Comparison of ENCODE assay signal across 8 mouse cellular contexts in the genomic region with DNA sequence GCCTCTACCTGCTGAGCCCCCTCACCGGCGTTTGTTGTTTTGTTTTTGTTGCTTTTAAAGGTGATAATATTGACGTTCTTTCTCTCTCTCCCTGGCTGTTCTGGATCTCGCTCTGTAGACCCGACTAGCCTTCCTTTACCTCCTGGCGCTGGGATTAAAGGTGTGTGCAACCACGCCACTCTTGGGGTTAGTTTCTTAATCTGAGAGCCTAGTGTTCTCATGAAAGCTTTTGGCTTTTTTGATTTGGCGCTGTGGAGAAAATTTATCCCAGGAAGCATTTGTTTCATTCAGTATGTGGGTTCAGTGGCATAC. TPM values are rescaled to one million over a fixed set of nuclear protein-coding genes. Genes with fewer than 3 reads are reported as not detected.
DNase-seq lines count a peak whose midpoint lies in the region; ATAC-seq and TF ChIP-seq lines count a peak whose summit lies in the region.

No protein-coding gene starts in this region.

- TF ChIP-seq POLR2A in cortical plate, adult 2 months (IDR thresholded peaks at IDR 0.05; ENCODE audit: extremely low read depth, insufficient read depth, low read length) = no peak
- no peak for TF ChIP-seq POLR2A in olfactory bulb, adult 2 months (IDR thresholded peaks at IDR 0.05; ENCODE audit: insufficient read depth, low read depth, low read length)

- WGBS in lung, embryonic 16.5 days = 0% methylated on average over 8 of the region's 8 CpGs
- 0% methylated on average over 8 of the region's 8 CpGs for WGBS in intestine, embryonic 16.5 days
- WGBS in olfactory bulb, adult 2 months = 0% methylated on average over 8 of the region's 8 CpGs

- no peaks in the 10 kb centered on the region for H3K27me3 ChIP-seq in lung, embryonic 16.5 days (ENCODE audit: control insufficient read depth, insufficient read depth, low read depth, low read length)
- no peaks in the 10 kb centered on the region for H3K27me3 ChIP-seq in intestine, embryonic 16.5 days (replicated peaks; ENCODE audit: control insufficient read depth, insufficient read depth, low read length)

- peak overlapping the region; percentile 68 for H3K4me3 ChIP-seq in lung, embryonic 16.5 days (ENCODE audit: low read length)
- H3K4me3 ChIP-seq in cortical plate, adult 2 months (ENCODE audit: insufficient read depth, low read length) = peak overlapping the region; percentile 58
- H3K4me3 ChIP-seq in intestine, embryonic 16.5 days (ENCODE audit: low read length) = peak overlapping the region; percentile 84
- peak overlapping the region; percentile 72 for H3K4me3 ChIP-seq in olfactory bulb, adult 2 months (ENCODE audit: insufficient read depth, low read depth, low read length)

- H3K4me1 ChIP-seq in lung, embryonic 16.5 days (replicated peaks; ENCODE audit: control insufficient read depth, insufficient read depth, low read length) = peaks cover 2% of the 10 kb centered on the region; the same call in 1 of the 2 replicates
- H3K4me1 ChIP-seq in cortical plate, adult 2 months (ENCODE audit: control insufficient read depth, insufficient read depth, low read length) = peaks cover 2% of the 10 kb centered on the region; the same call in 1 of the 2 replicates
- H3K4me1 ChIP-seq in intestine, embryonic 16.5 days (ENCODE audit: control insufficient read depth, insufficient read depth, low read length) = 0 out of 2 replicates have a peak, but pooled peaks cover 5% of the 10 kb centered on the region
- peaks cover 2% of the 10 kb centered on the region; the same call in 1 of the 2 replicates for H3K4me1 ChIP-seq in olfactory bulb, adult 2 months (ENCODE audit: control insufficient read depth, insufficient read depth, low read length)

- no peaks in the 10 kb centered on the region for H3K36me3 ChIP-seq in lung, embryonic 16.5 days (ENCODE audit: control insufficient read depth, insufficient read depth, low read length)
- 0 out of 2 replicates have a peak, but pooled peaks cover 3% of the 10 kb centered on the region for H3K36me3 ChIP-seq in intestine, embryonic 16.5 days (ENCODE audit: control insufficient read depth, insufficient read depth, low read length)

- TF ChIP-seq CTCF in cortical plate, adult 2 months (IDR thresholded peaks at IDR 0.05; ENCODE audit: extremely low read depth, insufficient read depth, low read length) = no peak
- TF ChIP-seq CTCF in olfactory bulb, adult 2 months (IDR thresholded peaks at IDR 0.05; ENCODE audit: insufficient read depth, low read depth, low read length) = no peak

- no peak overlapping the region; the same call in 1 of the 2 replicates for H3K27ac ChIP-seq in lung, embryonic 16.5 days (ENCODE audit: low read length)
- no peak overlapping the region for H3K27ac ChIP-seq in cortical plate, adult 2 months (ENCODE audit: insufficient read depth, low read length)
- peak overlapping the region; percentile 73 for H3K27ac ChIP-seq in intestine, embryonic 16.5 days (ENCODE audit: low read length)
- no peak overlapping the region for H3K27ac ChIP-seq in olfactory bulb, adult 2 months (ENCODE audit: insufficient read depth, low read depth, low read length)

- no peak for ATAC-seq in lung, embryonic 16.5 days (ENCODE audit: low read depth)
- 0 out of 2 replicates have a peak, but pooled peaks have one; percentile 7 for ATAC-seq in intestine, embryonic 16.5 days

- H3K9me3 ChIP-seq in lung, embryonic 16.5 days (ENCODE audit: control insufficient read depth, low read length) = no peaks in the 10 kb centered on the region
- no peaks in the 10 kb centered on the region for H3K9me3 ChIP-seq in intestine, embryonic 16.5 days (ENCODE audit: control insufficient read depth, low read length)

- no peak for DNase-seq in lung, postnatal 14 days
- DNase-seq in urinary bladder, postnatal 4 days (ENCODE audit: low spot score in 2 of 2) = no peak
- no peak for DNase-seq in kidney, adult 8-10 months
- DNase-seq in ovary, postnatal 10 days (ENCODE audit: low spot score) = no peak

- H3K9ac ChIP-seq in lung, embryonic 16.5 days (ENCODE audit: low read length) = peak overlapping the region; percentile 72
- H3K9ac ChIP-seq in intestine, embryonic 16.5 days (ENCODE audit: low read depth, low read length) = peak overlapping the region; percentile 78

- H3K4me2 ChIP-seq in lung, embryonic 16.5 days (ENCODE audit: low read depth, low read length) = peak overlapping the region; percentile 77
- peak overlapping the region; percentile 78 for H3K4me2 ChIP-seq in intestine, embryonic 16.5 days (ENCODE audit: low read depth, low read length)

RNA-seq across cellular contexts. Expression of a gene that starts 0.7 kb away (rescaled TPM):
- polyA plus RNA-seq in lung, embryonic 16.5 days (2015; fragmentation: Nextera tagmentation; extraction: Ambion mirVana) = 52.6 and 55.5 TPM in 2 replicates
- polyA plus RNA-seq in cortical plate, adult 2 months (2012; rRNA removed) = 10.4 and 12.1 TPM in 2 replicates
- polyA plus RNA-seq in intestine, embryonic 16.5 days (2015; fragmentation: Nextera tagmentation; extraction: Ambion mirVana) = 54.2 and 60.4 TPM in 2 replicates
- not detected in 2 replicates for polyA plus RNA-seq in olfactory bulb, adult 2 months (2012; ENCODE audit: insufficient read depth, insufficient read length, low replicate concordance, missing spikeins)

RNA-seq across cellular contexts. Expression of a gene that starts 45.4 kb away (rescaled TPM):
- polyA plus RNA-seq in lung, embryonic 16.5 days (2015; fragmentation: Nextera tagmentation; extraction: Ambion mirVana) = 7.9 and 8.0 TPM in 2 replicates
- polyA plus RNA-seq in cortical plate, adult 2 months (2012; rRNA removed) = 16.1 and 17.1 TPM in 2 replicates
- polyA plus RNA-seq in intestine, embryonic 16.5 days (2015; fragmentation: Nextera tagmentation; extraction: Ambion mirVana) = 5.7 and 7.3 TPM in 2 replicates
- 70.0 TPM in 1 of 2 replicates, not detected in the other for polyA plus RNA-seq in olfactory bulb, adult 2 months (2012; ENCODE audit: insufficient read depth, insufficient read length, low replicate concordance, missing spikeins)

RNA-seq across cellular contexts. Expression of a gene that starts 45.5 kb away (rescaled TPM):
- 122 and 126 TPM in 2 replicates for polyA plus RNA-seq in lung, embryonic 16.5 days (2015; fragmentation: Nextera tagmentation; extraction: Ambion mirVana)
- 148 and 158 TPM in 2 replicates for polyA plus RNA-seq in cortical plate, adult 2 months (2012; rRNA removed)
- 105 and 112 TPM in 2 replicates for polyA plus RNA-seq in intestine, embryonic 16.5 days (2015; fragmentation: Nextera tagmentation; extraction: Ambion mirVana)
- polyA plus RNA-seq in olfactory bulb, adult 2 months (2012; ENCODE audit: insufficient read depth, insufficient read length, low replicate concordance, missing spikeins) = not detected in 2 replicates

RNA-seq across cellular contexts. Expression of a gene that starts 59.2 kb away (rescaled TPM):
- 46.4 and 47.4 TPM in 2 replicates for polyA plus RNA-seq in lung, embryonic 16.5 days (2015; fragmentation: Nextera tagmentation; extraction: Ambion mirVana)
- polyA plus RNA-seq in cortical plate, adult 2 months (2012; rRNA removed) = 4.9 and 7.6 TPM in 2 replicates
- 36.9 and 39.5 TPM in 2 replicates for polyA plus RNA-seq in intestine, embryonic 16.5 days (2015; fragmentation: Nextera tagmentation; extraction: Ambion mirVana)
- polyA plus RNA-seq in olfactory bulb, adult 2 months (2012; ENCODE audit: insufficient read depth, insufficient read length, low replicate concordance, missing spikeins) = not detected in 2 replicates

Comparison
In these comparisons a context has a peak if more than half of its experiments do, and no peak if none do; other contexts are left out.
1. RNA of a gene that starts 0.7 kb away (polyA plus RNA-seq): 54.2 to 60.4 TPM in intestine, embryonic 16.5 days, 52.6 to 55.5 TPM in lung, embryonic 16.5 days and 10.4 to 12.1 TPM in cortical plate, adult 2 months; not detected in olfactory bulb, adult 2 months; every median in the first group is over 10 times any median in the second.
2. Peak in every context shown above with its lines, with median percentiles within 50 percentile points of each other: H3K4me3 ChIP-seq.